Mouse (Mus musculus) spleen, postnatal 14 days (tissue): Measurements from ENCODE around the gene Gm43518.

Experiments used
- DNase-seq, 2 experiments: peaks; one replicate each; pipeline ENCODE4 v3.0.0; 2021 to 2022; ENCODE audit warnings: low spot score in 2 of 2

Gm43518 gene

GRCm38 (mm10) chr5:123927118-123927517 lies at the start of gene Gm43518:
Gene Gm43518, plus strand, starts transcription at chr5:123927418.
- DNase-seq, result no peak

GRCm38 (mm10) chr5:123878056-123878455 lies 49.2 kb upstream of the Gm43518 start:
- no peak for DNase-seq

DNA sequence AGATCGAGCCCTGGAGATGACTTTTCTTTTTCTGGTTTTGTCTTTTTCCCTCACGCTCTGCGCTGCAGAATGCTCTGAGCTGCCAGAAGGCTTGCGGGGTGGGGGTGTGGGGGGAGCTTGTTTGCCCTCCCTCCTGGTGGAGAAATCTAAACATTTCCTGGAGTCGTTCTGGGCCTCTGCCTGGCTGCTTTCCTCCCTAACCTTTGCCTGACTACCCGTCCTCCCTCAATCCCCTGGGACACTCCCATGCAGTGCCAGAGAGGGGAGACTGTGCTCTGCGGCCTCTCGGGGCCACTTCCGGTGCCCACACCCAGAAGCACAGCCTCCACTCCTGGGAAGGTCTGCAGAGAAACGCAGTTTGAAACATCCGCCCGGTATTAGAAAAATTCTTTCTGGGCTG lies 47.3 kb upstream of the Gm43518 start, which contains the start of gene Hcar1:
Gene Hcar1, minus strand, starts transcription at position 93 of the 400 bp plus-strand sequence.
- DNase-seq, result no peak

GRCm38 (mm10) chr5:123880778-123881177 lies 46.4 kb upstream of the Gm43518 start:
- DNase-seq, result no peak

GRCm38 (mm10) chr5:123883891-123884290 lies 43.3 kb upstream of the Gm43518 start:
- no peak for DNase-seq

- no peak for DNase-seq
Observed at GRCm38 (mm10) chr5:123884332-123884731, 42.9 kb upstream of the Gm43518 start.

DNA sequence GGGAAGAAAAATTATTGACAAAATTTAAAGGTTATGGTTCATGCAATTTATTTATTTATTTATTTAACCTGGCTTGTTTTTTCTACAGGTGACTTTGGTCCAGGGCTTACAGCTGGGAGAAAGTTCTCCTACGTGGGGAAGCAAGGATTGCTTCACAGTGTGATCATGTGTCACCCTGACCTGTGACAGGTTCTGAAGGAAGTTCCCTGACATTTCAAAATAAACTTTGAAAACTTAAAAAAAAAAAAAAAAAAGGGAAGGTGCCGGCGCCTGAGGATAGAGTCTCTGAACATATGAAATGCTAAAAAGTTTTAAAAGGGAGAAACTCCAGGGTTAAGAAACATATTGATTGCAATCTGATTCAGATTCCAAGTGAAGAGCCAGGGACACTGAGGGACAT lies 40.9 kb upstream of the Gm43518 start:
- no peak for DNase-seq

- DNase-seq, result no peak
Observed at GRCm38 (mm10) chr5:123890312-123890711, 36.9 kb upstream of the Gm43518 start.

- DNase-seq, result no peak
Observed at GRCm38 (mm10) chr5:123890987-123891386, 36.2 kb upstream of the Gm43518 start.

DNA sequence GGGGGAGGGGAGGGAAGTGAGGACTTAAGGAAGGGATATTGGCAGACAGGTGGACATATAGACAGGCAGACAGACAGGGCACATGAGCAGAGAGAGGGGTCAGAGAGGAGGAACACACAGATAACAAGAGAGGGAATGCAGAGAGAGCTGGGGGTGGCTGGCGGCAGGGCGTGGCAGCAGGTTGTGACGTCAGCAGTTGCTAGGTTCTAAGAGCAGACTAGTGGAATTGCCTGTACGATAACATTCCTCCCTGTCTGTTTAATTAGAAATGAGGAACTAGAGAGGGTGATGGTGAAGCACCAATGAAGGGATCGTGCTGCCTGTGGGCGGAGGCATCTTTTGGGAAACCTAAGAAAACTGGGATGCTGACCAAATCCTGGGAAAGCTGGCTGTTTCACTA lies 35.5 kb upstream of the Gm43518 start:
- DNase-seq, result peak in 1 of 2 experiments; percentile 40

DNA sequence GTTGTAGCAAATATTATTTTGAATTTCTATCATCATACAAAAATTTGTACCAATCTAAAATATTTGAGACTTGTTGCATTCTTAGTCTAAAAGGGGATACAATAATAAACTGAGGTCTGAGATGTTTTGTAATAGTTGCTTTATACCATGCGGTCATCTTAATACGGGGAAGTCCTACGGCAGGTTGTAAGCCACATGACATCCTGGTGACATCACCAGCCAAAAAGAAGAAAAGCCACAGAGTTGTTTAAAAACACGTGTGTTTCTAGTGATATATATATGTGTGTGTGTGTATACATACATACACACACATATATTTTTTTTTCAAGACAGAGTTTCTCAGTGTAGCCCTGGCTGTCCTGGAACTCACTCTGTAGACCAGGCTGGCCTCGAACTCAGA lies 33.7 kb upstream of the Gm43518 start:
- DNase-seq, result no peak

DNA sequence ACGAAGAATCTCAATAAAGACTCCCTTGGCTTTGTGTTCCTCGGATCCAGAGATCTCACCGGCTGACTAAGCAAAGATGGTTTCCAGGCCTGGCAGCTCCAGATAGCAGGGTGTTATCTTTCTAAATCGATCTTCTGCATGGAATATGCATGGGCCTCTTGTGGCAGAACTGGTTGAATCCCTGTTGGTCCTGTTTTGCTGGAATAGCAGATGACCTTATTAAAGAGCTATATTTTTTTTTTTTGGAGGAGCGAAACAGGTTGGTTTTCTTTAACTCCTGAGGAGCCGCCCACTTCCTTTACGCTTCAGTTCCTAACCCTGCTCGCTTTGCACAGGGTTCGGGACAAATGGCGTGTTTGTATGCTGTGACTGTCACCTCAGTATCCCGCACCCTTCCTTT lies 30.8 kb upstream of the Gm43518 start:
- no peak for DNase-seq

DNA sequence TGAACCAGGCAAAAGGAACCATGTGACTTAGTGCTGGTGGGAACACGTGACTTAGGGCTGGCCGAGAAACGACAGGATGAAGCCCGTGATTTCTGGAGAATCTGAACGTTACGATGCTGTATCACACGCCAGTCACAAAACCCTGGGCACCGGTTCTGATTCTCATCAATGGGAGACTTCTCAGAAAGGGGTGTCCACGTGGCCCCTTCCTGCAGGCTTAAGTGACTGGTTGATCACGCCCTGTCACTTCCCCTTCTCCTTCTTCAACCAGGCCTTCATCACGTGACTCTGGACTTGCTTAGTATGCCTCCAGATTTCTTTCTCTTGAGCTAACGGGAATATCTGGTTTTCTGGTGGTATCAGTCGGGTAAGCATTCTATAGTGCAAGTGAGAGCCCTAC lies 29.9 kb upstream of the Gm43518 start:
- DNase-seq, result no peak

DNA sequence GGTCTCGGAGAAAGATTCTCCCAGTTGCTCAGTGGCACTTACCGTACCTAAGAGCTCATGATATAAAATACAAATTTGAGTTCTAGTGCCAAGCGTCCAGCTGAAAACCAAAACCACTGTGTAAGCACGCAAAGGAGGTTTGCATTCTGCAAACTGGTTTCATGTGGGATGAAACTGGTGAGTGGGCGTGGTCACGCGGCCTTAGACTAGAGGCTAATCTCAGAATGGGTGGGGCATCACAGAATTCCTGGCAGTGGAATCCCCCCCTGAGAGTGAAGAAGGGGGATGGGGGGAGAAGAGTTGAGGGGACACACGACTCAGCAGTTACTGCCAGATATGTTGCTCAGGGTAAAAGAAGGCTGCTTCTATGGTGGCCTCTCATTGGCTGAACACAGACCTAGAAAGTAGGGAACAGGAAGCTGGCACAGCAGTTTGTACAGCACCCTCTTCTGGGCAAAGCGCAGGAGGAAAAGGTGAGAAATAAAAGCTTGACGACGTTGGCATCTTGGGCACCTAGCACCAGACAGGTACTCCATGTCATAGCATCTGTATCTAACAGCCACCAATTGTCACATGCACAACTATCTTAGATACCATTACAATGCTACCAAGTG lies 23.1 kb upstream of the Gm43518 start:
- DNase-seq, result no peak

DNA sequence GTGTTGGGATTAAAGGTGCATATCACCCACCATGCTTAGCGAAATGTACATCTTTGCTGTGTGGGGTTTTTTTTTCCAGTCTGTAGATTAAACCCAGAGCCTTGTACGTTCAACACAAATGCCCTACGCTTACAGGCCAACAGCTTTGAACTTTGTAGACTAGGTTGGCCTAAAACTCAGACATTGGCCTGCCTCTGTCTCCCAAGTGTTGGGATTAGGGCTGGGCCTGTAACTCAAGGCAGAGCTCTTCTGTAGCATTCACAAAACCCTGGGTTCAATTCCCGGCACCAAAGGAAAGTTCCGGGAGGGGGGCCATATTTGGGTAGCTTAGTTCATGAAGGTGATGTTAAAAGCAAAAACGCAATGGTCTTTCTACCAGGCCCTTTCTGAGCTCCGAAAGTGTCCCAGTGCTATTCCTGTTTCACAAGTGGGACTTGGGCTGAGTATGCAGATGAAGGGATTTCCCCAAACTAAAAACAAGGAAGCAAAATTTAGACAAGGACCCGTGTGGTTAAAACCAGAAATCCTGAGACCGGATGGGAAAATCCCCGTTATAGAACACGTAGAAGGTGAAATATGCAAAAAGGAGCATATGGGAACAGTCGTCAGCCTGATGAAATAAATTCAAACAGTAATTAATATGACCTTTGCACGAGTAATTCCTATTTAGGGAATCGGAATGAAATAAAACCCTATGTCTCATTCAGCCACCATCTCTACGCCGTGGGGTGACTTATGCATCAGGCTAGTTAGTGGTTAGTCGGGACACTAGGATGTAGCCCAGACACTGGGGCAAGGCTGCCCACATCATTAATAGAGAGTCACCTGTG lies 20.9 kb upstream of the Gm43518 start:
- no peak for DNase-seq

DNA sequence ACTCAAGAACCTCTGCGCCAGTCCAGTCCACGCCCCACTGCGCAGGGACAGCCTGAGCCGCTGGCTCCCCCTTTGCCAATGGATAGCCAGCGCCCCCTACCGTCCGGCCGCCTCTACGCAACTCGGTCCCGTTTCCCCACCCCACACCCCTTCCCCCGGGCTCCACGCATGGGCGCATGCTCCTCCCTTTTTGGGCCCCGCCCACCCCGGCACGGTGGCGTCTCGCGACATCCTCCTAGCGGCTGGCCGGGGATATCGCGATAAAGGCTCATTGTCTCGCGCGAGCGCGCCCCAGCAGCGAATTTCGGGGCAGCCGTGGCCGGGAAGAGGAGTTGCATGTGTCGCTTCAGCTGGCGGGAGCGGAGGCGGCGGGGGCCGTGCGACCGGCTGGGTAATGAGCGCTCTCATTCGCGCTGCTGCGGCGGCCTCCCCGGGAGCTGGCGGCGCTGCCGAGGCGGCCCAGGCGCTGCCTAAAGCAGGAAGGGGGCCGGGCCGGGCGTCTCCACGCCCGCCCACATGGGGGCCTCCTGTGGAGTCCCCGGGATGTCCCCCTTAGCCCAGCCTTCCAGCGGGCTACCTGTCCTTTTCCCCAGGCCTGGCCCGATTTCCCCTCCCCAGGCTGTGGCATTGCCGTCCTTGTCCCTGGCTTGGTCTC lies 20.1 kb upstream of the Gm43518 start, which contains the start of gene Denr:
Gene Denr, plus strand, starts transcription at position 200 of the 655 bp plus-strand sequence.
- peak; percentile 100 for DNase-seq

DNA sequence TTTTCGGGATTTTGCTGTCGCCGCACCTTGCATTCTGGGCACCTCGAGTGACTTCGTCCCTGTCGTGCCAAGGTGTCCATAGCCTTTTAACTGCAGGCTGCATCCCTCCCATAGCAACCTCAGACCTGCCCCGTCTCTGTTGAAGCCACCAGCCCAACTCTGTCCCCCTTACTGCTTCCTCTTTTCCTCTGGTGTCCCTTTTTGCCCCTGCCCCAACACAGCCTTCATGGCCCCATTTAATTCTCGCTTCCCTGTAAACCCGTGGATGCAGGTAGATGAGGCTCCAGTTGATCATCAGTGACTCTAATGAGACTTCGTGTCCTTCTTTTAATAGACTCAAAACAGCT lies 19.6 kb upstream of the Gm43518 start:
- DNase-seq, result no peak

- DNase-seq, result no peak
Observed at GRCm38 (mm10) chr5:123914852-123915251, 12.4 kb upstream of the Gm43518 start.

GRCm38 (mm10) chr5:123922112-123922511 lies 5.1 kb upstream of the Gm43518 start:
- no peak for DNase-seq

DNA sequence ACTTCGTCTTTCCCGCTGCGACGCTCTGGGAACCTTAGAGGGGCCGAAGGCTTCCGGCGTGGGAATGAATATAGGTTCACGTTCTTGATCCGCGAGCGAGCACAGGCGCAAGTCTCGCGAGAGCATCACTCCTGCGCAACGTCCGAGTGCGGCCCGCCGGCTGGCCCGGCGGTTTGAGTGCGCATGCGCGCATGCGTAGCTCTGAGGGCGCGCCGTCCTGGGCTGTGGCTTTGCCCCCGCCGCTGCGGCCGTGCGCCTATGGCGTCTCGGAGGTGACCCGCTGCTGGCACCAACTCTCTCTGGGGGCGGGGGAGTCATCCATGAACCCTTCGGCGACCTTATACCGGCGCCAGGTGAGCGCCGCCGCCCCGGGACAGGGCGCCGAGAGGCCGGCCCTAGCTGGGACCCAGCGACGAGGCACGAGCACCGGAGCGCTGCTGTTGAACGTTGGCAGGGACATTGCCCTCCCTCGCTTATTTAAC lies 3.3 kb downstream of the Gm43518 start, which contains the start of gene Ccdc62:
Gene Ccdc62, plus strand, starts transcription at position 172 of the 482 bp plus-strand sequence.
- DNase-seq, result peak; percentile 88 to 92

DNA sequence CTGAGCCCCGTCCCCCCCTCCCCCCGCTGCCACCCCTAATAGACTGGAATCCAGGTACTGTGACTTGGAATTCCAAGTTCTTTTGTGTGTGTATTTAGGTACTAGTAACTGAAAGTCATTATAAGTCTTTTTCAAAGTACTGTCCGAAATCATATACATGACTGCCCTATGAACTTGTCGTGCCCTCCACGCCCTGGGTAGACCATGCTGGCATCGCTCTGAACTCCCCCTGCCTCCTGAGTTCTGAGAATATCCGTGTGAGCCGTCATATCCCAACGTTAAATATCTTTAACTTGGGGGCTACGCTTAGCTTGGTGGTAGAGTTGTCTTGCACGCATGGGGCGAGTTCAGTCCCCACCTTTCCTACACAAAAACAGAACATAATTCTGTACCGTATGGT lies 3.9 kb downstream of the Gm43518 start:
- DNase-seq, result no peak

- DNase-seq, result no peak
Observed at GRCm38 (mm10) chr5:123932927-123933326, 5.7 kb downstream of the Gm43518 start.
